Mouse (Mus musculus) embryonic facial prominence, embryonic 12.5 days (tissue): Measurements from ENCODE around the gene Adipor2. TPM values are rescaled to one million over a fixed set of nuclear protein-coding genes. Genes with fewer than 3 reads are reported as not detected.
A peak's percentile ranks its signal among the peaks of the same experiment; 100 is the strongest.

Experiments used
- ATAC-seq: fragments of 200-750 bp; cut with Nextera tagmentation; 2 replicates; pipeline ENCODE4 v1.8.0; 2017; ENCODE audit not compliant: insufficient number of reproducible peaks, insufficient read depth, low FRiP score, low TSS enrichment
- H3K27ac ChIP-seq: fragments of 300-500 bp; sonication (generic); 2 replicates; pipeline ENCODE4 v1.5.1; 2016; ENCODE audit warnings: mild to moderate bottlenecking
- H3K27me3 ChIP-seq: fragments of 300-500 bp; sonication (generic); 2 replicates; pipeline ENCODE4 v1.6.1; 2016; ENCODE audit warnings: mild to moderate bottlenecking, moderate library complexity
- H3K36me3 ChIP-seq: fragments of 300-500 bp; sonication (generic); 2 replicates; pipeline ENCODE4 v1.6.1; 2016; ENCODE audit warnings: mild to moderate bottlenecking
- H3K4me1 ChIP-seq: fragments of 300-500 bp; sonication (generic); 2 replicates; pipeline ENCODE4 v1.6.1; 2016
- H3K4me2 ChIP-seq: fragments of 300-500 bp; sonication (generic); replicated peaks from 2 replicates; pipeline ENCODE4 v1.6.1; 2016; ENCODE audit warnings: mild to moderate bottlenecking, moderate library complexity
- H3K4me3 ChIP-seq: fragments of 300-500 bp; sonication (generic); 2 replicates; pipeline ENCODE4 v1.5.1; 2016; ENCODE audit warnings: mild to moderate bottlenecking
- H3K9ac ChIP-seq: fragments of 300-500 bp; sonication (generic); 2 replicates; pipeline ENCODE4 v1.6.1; 2016; ENCODE audit warnings: mild to moderate bottlenecking, moderate library complexity
- H3K9me3 ChIP-seq: fragments of 300-500 bp; sonication (generic); 2 replicates; pipeline ENCODE4 v1.6.1; 2016; ENCODE audit warnings: mild to moderate bottlenecking, moderate library complexity
- WGBS: fragments of 180-500 bp; shearing (Covaris S2); methylation state at CpG from one replicate; pipeline ENCODE4 v1.1.7; 2016; 5-methylcytosine and 5-hydroxymethylcytosine counted together
- polyA plus RNA-seq: library from polyadenylated mRNA; unstranded; fragments of >200 nt; fragmentation: Nextera tagmentation; extraction: Ambion mirVana; gene quantifications from 2 replicates; pipeline ENCODE4 v1.2.1, GENCODE M21; 2016

Adipor2 gene
- polyA plus RNA-seq, 1 experiment from 2014 or later, result 30.2 TPM

DNA sequence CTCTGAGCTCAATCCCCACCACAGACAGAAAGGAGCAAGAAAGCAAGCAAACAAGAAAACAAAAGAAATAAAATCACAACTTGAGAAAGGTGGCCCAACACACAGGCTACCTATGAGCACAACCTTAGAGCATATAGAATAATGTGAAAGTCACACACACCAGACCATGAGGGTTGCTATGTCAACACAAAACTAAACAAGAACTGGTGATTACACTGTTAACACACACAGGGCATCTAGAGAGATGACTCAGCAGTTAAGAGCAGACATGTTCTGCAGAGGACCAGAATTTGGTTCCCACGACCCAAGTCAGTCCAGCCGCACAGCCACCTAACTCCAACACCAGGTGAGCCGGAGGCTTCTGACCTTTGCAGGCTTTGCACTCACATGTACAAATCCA, 14.5 kb downstream of the Adipor2 start:
- Histone ChIP-seq H3K4me1 (no peaks in the 10 kb centered on the region), H3K9me3 (no peaks in the 10 kb centered on the region), H3K9ac (no peak overlapping the region), H3K4me3 (no peak overlapping the region), H3K27me3 (no peaks in the 10 kb centered on the region), H3K4me2 (no peak overlapping the region), H3K36me3 (no peaks in the 10 kb centered on the region), H3K27ac (no peak overlapping the region)
- 76% methylated on average over 3 of the region's 3 CpGs for WGBS
- ATAC-seq, result no peak

DNA sequence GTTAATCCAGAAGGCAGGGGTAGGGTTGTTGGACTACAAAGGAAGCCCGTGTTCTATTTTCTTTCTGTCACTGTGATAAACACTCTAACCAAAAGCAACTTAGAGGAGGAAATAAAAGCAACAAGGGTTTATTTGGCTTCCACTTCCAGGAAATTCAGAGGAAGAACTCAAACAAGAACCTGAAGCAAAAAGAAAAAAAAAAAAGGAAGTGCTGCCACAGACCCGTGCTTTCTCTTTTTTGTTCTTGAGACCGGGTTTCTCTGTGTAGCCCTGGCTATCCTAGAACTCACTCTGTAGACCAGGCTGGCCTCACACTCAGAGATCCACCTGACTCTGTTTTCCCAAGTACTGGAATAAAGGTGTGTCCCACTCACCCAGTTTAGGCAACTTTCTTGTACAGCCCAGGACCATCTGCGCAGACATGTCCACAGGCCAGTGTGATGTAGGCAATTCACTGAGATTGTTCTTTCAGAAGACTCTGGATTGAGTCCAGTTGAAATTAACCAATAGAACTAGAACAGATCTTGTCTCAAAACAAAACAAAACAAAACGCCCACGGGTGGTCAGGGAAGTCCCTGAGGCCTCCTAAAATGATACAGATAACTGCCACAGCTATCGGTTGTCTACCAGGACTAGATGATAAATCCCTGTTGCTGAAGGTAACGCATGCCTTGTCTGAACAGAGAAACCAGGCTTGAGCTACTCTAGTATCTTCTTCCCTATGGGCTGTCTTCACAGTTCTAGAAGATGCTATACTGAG, 15.8 kb downstream of the Adipor2 start:
- no peak overlapping the region for H3K4me3 ChIP-seq
- H3K9me3 ChIP-seq, result no peaks in the 10 kb centered on the region
- no peak overlapping the region for H3K9ac ChIP-seq
- no peak overlapping the region for H3K4me2 ChIP-seq
- H3K36me3 ChIP-seq, result no peaks in the 10 kb centered on the region
- H3K4me1 ChIP-seq, result no peaks in the 10 kb centered on the region
- no peaks in the 10 kb centered on the region for H3K27me3 ChIP-seq
- no peak overlapping the region for H3K27ac ChIP-seq
- WGBS, result 87% methylated on average over 8 of the region's 8 CpGs
- no peak for ATAC-seq

DNA sequence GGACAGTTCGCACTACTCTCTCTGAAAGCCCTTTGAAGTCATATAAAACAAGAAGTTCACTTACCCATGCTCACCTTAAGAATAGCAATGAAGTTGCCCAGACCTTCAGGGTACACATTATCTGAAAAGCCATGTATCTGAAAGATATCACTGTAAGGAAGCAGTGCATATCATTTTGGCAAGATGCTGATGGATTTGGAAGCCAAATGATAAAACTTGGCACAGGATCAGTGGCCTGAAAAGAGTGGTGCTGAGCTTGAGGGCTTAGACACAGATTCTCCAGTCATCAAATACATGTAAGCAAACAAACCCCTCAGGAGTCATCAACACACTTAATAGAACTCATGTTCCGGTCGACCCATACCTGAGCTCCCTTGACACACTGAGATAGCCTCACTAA, 16.9 kb downstream of the Adipor2 start:
- WGBS, result 91% methylated on average over 3 of the region's 3 CpGs
- no peak for ATAC-seq
- H3K4me1 ChIP-seq, result no peaks in the 10 kb centered on the region

DNA sequence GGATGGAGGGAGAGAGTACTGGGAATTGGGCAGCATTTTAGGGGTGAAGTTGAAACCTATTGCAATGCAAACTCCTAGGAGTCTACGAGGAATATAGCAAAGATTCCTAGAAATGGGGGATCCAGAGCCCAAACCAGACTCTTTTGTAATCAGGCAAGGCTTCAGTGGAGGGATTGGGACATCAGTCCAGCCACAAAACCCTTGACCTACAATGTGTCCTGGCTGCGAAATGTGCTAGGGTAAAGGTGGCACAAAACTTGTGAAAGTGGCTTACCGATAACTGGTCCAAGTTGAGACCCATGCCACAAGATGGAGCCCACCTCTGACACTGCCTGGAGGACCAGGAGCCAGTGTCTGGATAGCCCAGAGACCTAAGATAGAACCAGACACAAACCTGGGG, 18.1 kb downstream of the Adipor2 start:
- H3K4me1 ChIP-seq, result no peaks in the 10 kb centered on the region
- H3K9me3 ChIP-seq, result no peaks in the 10 kb centered on the region
- H3K36me3 ChIP-seq, result no peaks in the 10 kb centered on the region
- no peak overlapping the region for H3K27ac ChIP-seq
- H3K27me3 ChIP-seq, result no peaks in the 10 kb centered on the region
- H3K4me2 ChIP-seq, result no peak overlapping the region
- no peak overlapping the region for H3K9ac ChIP-seq
- H3K4me3 ChIP-seq, result no peak overlapping the region
- WGBS, result 88% methylated on average over 3 of the region's 3 CpGs
- no peak for ATAC-seq

More for the DNA sequence above, 16.9 kb downstream of the Adipor2 start:
- Histone ChIP-seq H3K9ac (no peak overlapping the region), H3K27me3 (no peaks in the 10 kb centered on the region), H3K4me2 (no peak overlapping the region), H3K9me3 (no peaks in the 10 kb centered on the region), H3K27ac (no peak overlapping the region), H3K36me3 (no peaks in the 10 kb centered on the region), H3K4me3 (no peak overlapping the region)

DNA sequence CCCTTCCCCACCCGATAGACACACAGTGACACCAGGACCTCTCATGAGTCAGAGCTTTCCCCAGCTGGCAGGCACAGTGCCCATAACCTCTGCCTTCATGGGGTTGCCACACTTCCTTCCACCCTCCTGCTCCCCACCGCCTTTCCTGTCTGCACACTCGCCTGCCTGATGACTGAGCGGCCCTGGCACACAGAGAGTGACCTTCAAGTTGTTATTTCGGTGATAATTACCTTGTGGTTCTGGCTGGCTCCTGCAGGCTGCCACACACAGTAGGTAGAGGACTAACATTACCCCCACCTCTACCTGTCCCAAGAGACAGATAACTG, 21.2 kb downstream of the Adipor2 start:
- Histone ChIP-seq H3K27ac (no peak overlapping the region), H3K27me3 (no peaks in the 10 kb centered on the region), H3K36me3 (no peaks in the 10 kb centered on the region), H3K4me1 (no peaks in the 10 kb centered on the region), H3K9ac (no peak overlapping the region), H3K9me3 (no peaks in the 10 kb centered on the region), H3K4me2 (no peak overlapping the region), H3K4me3 (no peak overlapping the region)
- WGBS, result 70% methylated on average over 5 of the region's 5 CpGs
- no peak for ATAC-seq

DNA sequence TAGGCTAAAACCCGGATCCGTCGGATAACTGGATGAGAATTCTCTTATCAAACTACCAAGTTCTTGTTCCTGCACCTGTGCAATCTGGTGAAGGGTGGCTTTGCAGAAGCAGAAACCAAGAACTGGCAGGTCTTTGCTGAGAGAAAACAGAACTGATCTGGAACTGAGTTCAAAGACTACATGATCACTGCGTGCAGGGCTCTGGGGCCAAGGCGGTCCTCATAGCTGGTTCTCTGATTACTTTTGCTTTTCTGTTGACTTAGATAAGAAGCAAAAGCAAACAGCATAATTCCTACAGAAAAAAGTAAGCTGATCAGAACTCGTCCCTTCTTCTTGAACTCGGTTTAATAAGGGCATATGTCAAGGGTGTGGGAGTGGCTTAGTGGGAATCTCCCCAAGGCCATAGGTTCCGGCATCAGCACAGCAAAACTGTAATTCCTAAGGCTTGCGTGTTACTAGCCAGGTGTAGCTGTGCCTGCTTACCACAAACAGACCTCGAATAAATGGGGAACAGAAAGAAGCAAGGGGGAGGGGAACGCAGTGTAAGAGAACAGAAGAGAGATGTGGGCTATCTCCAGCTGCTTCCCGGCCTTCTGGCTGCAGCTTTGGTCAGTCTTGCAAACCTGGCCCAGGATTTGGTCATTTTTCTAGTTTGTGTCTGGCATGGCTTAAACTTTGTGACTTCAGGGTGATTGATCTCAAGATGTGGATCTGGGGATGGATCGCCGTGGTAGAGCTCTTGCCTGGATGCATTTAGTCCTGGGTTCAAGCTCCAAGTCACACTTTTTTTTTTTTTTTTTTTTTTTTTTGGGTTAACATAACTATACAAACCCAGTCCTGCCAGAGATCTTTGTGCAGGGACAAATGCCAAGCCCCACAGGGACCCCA, 21.8 kb downstream of the Adipor2 start:
- Histone ChIP-seq H3K9me3 (no peaks in the 10 kb centered on the region), H3K4me1 (no peaks in the 10 kb centered on the region), H3K27ac (no peak overlapping the region), H3K4me3 (no peak overlapping the region), H3K4me2 (no peak overlapping the region), H3K9ac (no peak overlapping the region), H3K27me3 (no peaks in the 10 kb centered on the region), H3K36me3 (no peaks in the 10 kb centered on the region)
- ATAC-seq, result no peak
- WGBS, result 77% methylated on average over 14 of the region's 14 CpGs

DNA sequence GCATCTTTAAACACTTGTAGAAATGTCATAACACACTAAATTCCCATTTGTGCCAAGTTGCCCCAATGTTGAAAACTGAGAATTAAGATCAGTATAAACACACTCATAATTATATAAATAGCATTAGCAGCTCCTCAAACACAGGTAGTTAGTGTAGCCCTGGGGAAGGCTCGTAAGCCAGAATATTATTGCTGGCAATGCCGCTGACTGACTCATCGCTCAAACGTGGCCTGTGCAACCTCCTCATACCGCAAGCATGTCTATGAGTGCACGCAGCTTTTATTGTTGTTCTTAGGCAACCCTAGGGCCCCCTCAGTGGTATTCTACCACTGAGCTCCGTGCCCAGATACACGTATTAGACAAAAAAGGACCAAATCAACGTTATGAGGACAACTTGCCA, 24.7 kb downstream of the Adipor2 start:
- no peak overlapping the region for H3K9ac ChIP-seq
- WGBS, result 86% methylated on average over 9 of the region's 9 CpGs
- H3K4me2 ChIP-seq, result no peak overlapping the region
- ATAC-seq, result no peak
- H3K4me3 ChIP-seq, result no peak overlapping the region
- H3K27me3 ChIP-seq, result no peaks in the 10 kb centered on the region
- no peaks in the 10 kb centered on the region for H3K4me1 ChIP-seq
- no peak overlapping the region for H3K27ac ChIP-seq
- no peaks in the 10 kb centered on the region for H3K36me3 ChIP-seq
- H3K9me3 ChIP-seq, result no peaks in the 10 kb centered on the region

DNA sequence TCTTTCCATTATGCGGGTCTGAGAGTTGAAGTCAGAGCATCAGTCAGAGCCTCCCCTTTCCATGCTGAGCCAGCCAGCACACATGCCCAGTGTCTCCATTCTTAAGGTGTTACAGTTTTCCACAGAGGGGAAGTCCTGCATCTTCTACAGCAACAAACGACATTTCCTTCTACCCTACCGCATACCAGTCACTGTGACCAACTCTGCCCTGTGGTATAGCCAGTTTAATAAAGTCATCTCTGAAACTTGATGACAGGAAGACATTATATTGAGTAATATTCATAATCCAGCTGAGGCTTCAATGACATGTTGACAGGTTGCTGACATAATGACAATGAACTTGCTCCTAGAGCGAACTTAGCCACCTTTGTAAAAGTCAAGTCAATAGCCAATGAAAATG, 26.8 kb downstream of the Adipor2 start:
- no peak overlapping the region for H3K27ac ChIP-seq
- H3K4me1 ChIP-seq, result peaks cover 6% of the 10 kb centered on the region
- H3K36me3 ChIP-seq, result no peaks in the 10 kb centered on the region
- H3K4me3 ChIP-seq, result no peak overlapping the region
- H3K9me3 ChIP-seq, result no peaks in the 10 kb centered on the region
- H3K27me3 ChIP-seq, result no peaks in the 10 kb centered on the region
- no peak overlapping the region for H3K4me2 ChIP-seq
- no peak overlapping the region for H3K9ac ChIP-seq
- ATAC-seq, result no peak
- 91% methylated on average over 4 of the region's 4 CpGs for WGBS

DNA sequence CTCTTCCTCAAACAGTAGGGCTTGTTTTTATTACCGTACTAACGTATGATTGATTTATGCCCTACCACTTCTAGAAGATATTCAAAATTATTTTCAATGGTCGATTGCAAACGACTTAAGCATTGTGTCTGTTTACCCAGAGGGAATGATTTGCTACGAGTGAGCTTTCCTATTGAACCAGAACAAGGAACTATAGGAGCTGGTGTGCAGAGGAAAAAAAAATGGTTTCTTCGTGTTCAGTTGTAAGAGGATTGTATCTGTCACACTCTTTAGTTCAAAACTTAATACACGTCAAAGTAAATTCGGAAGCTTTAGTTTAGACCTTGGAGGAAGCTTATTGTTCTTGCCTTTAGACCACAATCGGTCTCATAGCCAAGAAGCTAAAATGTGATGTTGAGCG, 28.4 kb downstream of the Adipor2 start:
- peak overlapping the region; percentile 83 for H3K4me3 ChIP-seq
- no peaks in the 10 kb centered on the region for H3K9me3 ChIP-seq
- H3K27me3 ChIP-seq, result no peaks in the 10 kb centered on the region
- 0 out of 2 replicates have a peak overlapping the region, but pooled peaks have one; percentile 77 for H3K27ac ChIP-seq
- H3K9ac ChIP-seq, result peak overlapping the region; percentile 75; the same call in 1 of the 2 replicates
- ATAC-seq, result no peak
- peak overlapping the region; percentile 48 for H3K4me2 ChIP-seq
- 25% methylated on average over 10 of the region's 10 CpGs for WGBS
- peaks cover 6% of the 10 kb centered on the region for H3K4me1 ChIP-seq
- no peaks in the 10 kb centered on the region for H3K36me3 ChIP-seq

DNA sequence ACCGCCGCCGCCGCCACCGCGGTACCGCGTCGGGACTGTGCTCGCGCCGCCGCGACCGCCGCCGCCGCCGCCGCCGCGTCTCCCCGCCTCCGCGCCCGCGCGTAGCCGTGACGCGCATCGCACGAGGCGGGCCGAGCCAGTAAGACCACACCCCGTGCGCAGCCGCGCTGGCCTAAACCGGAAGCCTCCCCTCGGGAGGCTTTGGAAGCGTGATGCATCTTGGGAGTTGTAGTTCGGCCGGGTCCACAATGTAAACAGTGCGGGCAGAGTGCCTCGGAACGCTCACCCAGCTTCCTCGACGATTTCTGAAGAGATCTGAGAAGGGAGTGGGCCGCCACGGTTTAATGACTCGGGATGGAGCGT, 28.9 kb downstream of the Adipor2 start:
- Histone ChIP-seq H3K4me3 (peak overlapping the region; percentile 83), H3K4me2 (peak overlapping the region; percentile 48), H3K9ac (peak overlapping the region; percentile 75), H3K27me3 (no peaks in the 10 kb centered on the region), H3K4me1 (peaks cover 6% of the 10 kb centered on the region), H3K9me3 (no peaks in the 10 kb centered on the region), H3K27ac (peak overlapping the region; percentile 77), H3K36me3 (no peaks in the 10 kb centered on the region)
- WGBS, result under 1% methylated on average over 34 of the region's 53 CpGs
- peak; percentile 98 for ATAC-seq

DNA sequence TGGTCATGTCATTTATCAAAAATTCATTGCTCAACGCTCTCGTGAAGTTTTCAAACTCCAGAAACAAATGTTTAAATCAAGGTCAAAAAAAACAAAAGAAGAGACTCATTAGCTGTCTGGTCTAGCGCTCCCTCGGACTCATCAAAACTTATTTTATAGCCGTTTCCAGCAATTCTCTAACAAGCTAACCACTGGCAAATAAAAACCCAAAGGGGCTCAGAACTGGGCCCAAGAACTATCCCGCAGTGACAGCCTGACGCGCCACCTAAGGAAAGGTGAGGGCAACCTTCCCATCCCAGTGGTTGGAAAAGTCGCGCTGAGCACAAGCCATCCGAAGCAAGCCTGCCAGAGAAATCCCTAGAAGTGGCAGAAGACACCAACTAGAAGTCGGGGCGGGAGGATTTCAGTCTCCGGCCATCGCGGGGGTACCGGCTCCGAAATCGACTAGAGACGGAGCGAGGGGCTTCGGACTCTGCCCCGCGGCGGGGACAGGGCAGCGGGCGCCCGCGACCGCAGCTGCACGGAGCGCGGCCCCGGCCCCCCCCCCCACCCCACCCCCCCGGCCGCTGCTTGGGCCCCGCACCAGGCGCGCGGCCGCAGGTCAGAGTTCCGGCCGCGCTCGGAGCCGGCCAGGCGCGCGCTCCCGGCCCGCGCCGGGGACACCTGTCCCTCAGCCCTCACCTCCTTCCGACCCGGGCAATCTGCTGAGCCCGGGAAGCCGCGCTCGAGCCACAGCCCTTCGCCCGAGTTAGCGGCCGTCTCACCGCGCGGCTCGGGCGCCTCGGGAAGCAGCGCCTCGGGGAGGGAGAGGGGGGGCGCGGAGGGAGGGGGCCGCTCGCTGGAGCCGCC, 29.5 kb downstream of the Adipor2 start:
- H3K27me3 ChIP-seq, result no peaks in the 10 kb centered on the region
- WGBS, result 2% methylated on average over 46 of the region's 76 CpGs

More for the DNA sequence above, 29.5 kb downstream of the Adipor2 start:
- Histone ChIP-seq H3K36me3 (no peaks in the 10 kb centered on the region), H3K4me3 (peak overlapping the region; percentile 83), H3K9ac (peak overlapping the region; percentile 75), H3K9me3 (no peaks in the 10 kb centered on the region), H3K27ac (peak overlapping the region; percentile 77), H3K4me1 (peaks cover 6% of the 10 kb centered on the region), H3K4me2 (peak overlapping the region; percentile 78)
- ATAC-seq, result peak; percentile 81
